Comparison of ENCODE assay signal across 17 mouse cellular contexts in genomic region chr1:165187357-165187756, GRCm38 (mm10). TPM values are rescaled to one million over a fixed set of nuclear protein-coding genes. Genes with fewer than 3 reads are reported as not detected.
A peak's percentile ranks its signal among the peaks of the same experiment; 100 is the strongest.
DNase-seq lines count a peak whose midpoint lies in the region; ATAC-seq and TF ChIP-seq lines count a peak whose summit lies in the region.
"Had no signal": no experiment of that assay in that cellular context is flagged by ENCODE, and none has a peak within 500 bp of the region (broad histone marks: within the 10 kb centered on the region; RNA-seq: fewer than 3 reads in every experiment).

No protein-coding gene starts in this region.

- DNase-seq in intestine, embryonic 14.5 days (ENCODE audit: low spot score), result peak; percentile 31
- DNase-seq in forebrain, embryonic 14.5 days (ENCODE audit: low spot score), result peak; percentile 34
- DNase-seq in lung, adult 18-20 months, result no peak
- no peak for DNase-seq in cerebellum, postnatal 36 days
- DNase-seq in cerebellum, postnatal 14 days, result no peak
- DNase-seq: adrenal gland, postnatal 36 days; cerebellum, adult 11-12 months; gastrocnemius, adult 2 months; heart, postnatal 10 days; kidney, adult 18-20 months; kidney, postnatal 25 days; lung, postnatal 14 days had no signal

- no peaks in the 10 kb centered on the region for H3K27me3 ChIP-seq in intestine, embryonic 14.5 days (replicated peaks; ENCODE audit: control insufficient read depth, insufficient read depth, low read length)
- no peaks in the 10 kb centered on the region for H3K27me3 ChIP-seq in intestine, embryonic 16.5 days (replicated peaks; ENCODE audit: control insufficient read depth, insufficient read depth, low read length)
- no peaks in the 10 kb centered on the region for H3K27me3 ChIP-seq in forebrain, embryonic 14.5 days (replicated peaks; ENCODE audit: control insufficient read depth, insufficient read depth, low read length)
- no peaks in the 10 kb centered on the region for H3K27me3 ChIP-seq in neural tube, embryonic 14.5 days (ENCODE audit: control insufficient read depth, insufficient read depth, low read length)

- no peak overlapping the region for H3K4me2 ChIP-seq in intestine, embryonic 14.5 days (ENCODE audit: low read length)
- no peak overlapping the region for H3K4me2 ChIP-seq in intestine, embryonic 16.5 days (ENCODE audit: low read depth, low read length)
- no peak overlapping the region for H3K4me2 ChIP-seq in forebrain, embryonic 14.5 days (ENCODE audit: low read length)
- H3K4me2 ChIP-seq in neural tube, embryonic 14.5 days (ENCODE audit: low read depth, low read length), result no peak overlapping the region

- no peak overlapping the region for H3K27ac ChIP-seq in intestine, embryonic 14.5 days (ENCODE audit: low read depth)
- no peak overlapping the region for H3K27ac ChIP-seq in intestine, embryonic 16.5 days (ENCODE audit: low read length)
- peak overlapping the region; percentile 66 for H3K27ac ChIP-seq in bone marrow macrophage, adult 2 months (ENCODE audit: insufficient read depth, low read depth, low read length)
- H3K27ac ChIP-seq in forebrain, embryonic 14.5 days (ENCODE audit: low read depth, low read length), result 0 out of 2 replicates have a peak overlapping the region, but pooled peaks have one; percentile 44
- H3K27ac ChIP-seq in neural tube, embryonic 14.5 days (ENCODE audit: low read depth, low read length), result no peak overlapping the region
- H3K27ac ChIP-seq: gastrocnemius, adult 2 months; liver, embryonic 14.5 days had no signal

- no peak overlapping the region for H3K4me3 ChIP-seq in intestine, embryonic 14.5 days (ENCODE audit: low read depth, low read length)
- no peak overlapping the region for H3K4me3 ChIP-seq in intestine, embryonic 16.5 days (ENCODE audit: low read length)
- H3K4me3 ChIP-seq in bone marrow macrophage, adult 2 months (ENCODE audit: insufficient read depth, low read length), result 0 out of 2 replicates have a peak overlapping the region, but pooled peaks have one; percentile 8
- no peak overlapping the region for H3K4me3 ChIP-seq in forebrain, embryonic 14.5 days (ENCODE audit: low read depth, low read length)
- H3K4me3 ChIP-seq in neural tube, embryonic 14.5 days (ENCODE audit: low read depth, low read length), result no peak overlapping the region
- H3K4me3 ChIP-seq: gastrocnemius, adult 2 months had no signal

- H3K36me3 ChIP-seq in intestine, embryonic 14.5 days (ENCODE audit: control insufficient read depth, insufficient read depth, low read length), result peaks cover 15% of the 10 kb centered on the region; the same call in 1 of the 2 replicates
- H3K36me3 ChIP-seq in intestine, embryonic 16.5 days (ENCODE audit: control insufficient read depth, insufficient read depth, low read length), result no peaks in the 10 kb centered on the region
- H3K36me3 ChIP-seq in forebrain, embryonic 14.5 days (ENCODE audit: control insufficient read depth, insufficient read depth, low read length), result no peaks in the 10 kb centered on the region
- no peaks in the 10 kb centered on the region for H3K36me3 ChIP-seq in neural tube, embryonic 14.5 days (ENCODE audit: control insufficient read depth, insufficient read depth, low read length)

- 74% methylated on average over 5 of the region's 5 CpGs for WGBS in intestine, embryonic 14.5 days
- 72% methylated on average over 5 of the region's 5 CpGs for WGBS in intestine, embryonic 16.5 days
- 47% methylated on average over 5 of the region's 5 CpGs for WGBS in forebrain, embryonic 14.5 days
- 31% methylated on average over 5 of the region's 5 CpGs for WGBS in neural tube, embryonic 14.5 days

- TF ChIP-seq POLR2A in bone marrow macrophage, adult 2 months (IDR thresholded peaks at IDR 0.05; ENCODE audit: borderline replicate concordance, low read depth, low read length), result no peak

- no peak for ATAC-seq in intestine, embryonic 14.5 days (replicated peaks; ENCODE audit: low FRiP score, low TSS enrichment, low read depth)
- no peak for ATAC-seq in intestine, embryonic 16.5 days
- ATAC-seq in forebrain, embryonic 14.5 days, result peak; percentile 30; the same call in 1 of the 2 replicates
- peak; percentile 28; the same call in 1 of the 2 replicates for ATAC-seq in neural tube, embryonic 14.5 days (ENCODE audit: low read depth)

- 0 out of 2 replicates have a peak, but pooled peaks cover 6% of the 10 kb centered on the region for H3K4me1 ChIP-seq in intestine, embryonic 14.5 days (replicated peaks; ENCODE audit: control insufficient read depth, insufficient read depth, low read length)
- H3K4me1 ChIP-seq in intestine, embryonic 16.5 days (ENCODE audit: control insufficient read depth, insufficient read depth, low read length), result peaks cover 13% of the 10 kb centered on the region
- H3K4me1 ChIP-seq in bone marrow macrophage, adult 2 months (ENCODE audit: control insufficient read depth, insufficient read depth, low read length), result peaks cover 67% of the 10 kb centered on the region
- peaks cover 4% of the 10 kb centered on the region; the same call in 1 of the 2 replicates for H3K4me1 ChIP-seq in forebrain, embryonic 14.5 days (ENCODE audit: control insufficient read depth, insufficient read depth, low read length)
- H3K4me1 ChIP-seq in neural tube, embryonic 14.5 days (ENCODE audit: control insufficient read depth, insufficient read depth, low read length), result no peaks in the 10 kb centered on the region

- H3K9ac ChIP-seq in intestine, embryonic 14.5 days (ENCODE audit: low read length), result no peak overlapping the region
- no peak overlapping the region for H3K9ac ChIP-seq in intestine, embryonic 16.5 days (ENCODE audit: low read depth, low read length)
- H3K9ac ChIP-seq in forebrain, embryonic 14.5 days (ENCODE audit: low read length), result no peak overlapping the region
- no peak overlapping the region for H3K9ac ChIP-seq in neural tube, embryonic 14.5 days (replicated peaks; ENCODE audit: low read depth, low read length)
- H3K9ac ChIP-seq: liver, embryonic 14.5 days had no signal

- no peak for TF ChIP-seq CTCF in bone marrow macrophage, adult 2 months (IDR thresholded peaks at IDR 0.05; ENCODE audit: low read depth, low read length)

- no peaks in the 10 kb centered on the region for H3K9me3 ChIP-seq in intestine, embryonic 14.5 days (ENCODE audit: control insufficient read depth, low read length)
- H3K9me3 ChIP-seq in intestine, embryonic 16.5 days (ENCODE audit: control insufficient read depth, low read length), result no peaks in the 10 kb centered on the region
- H3K9me3 ChIP-seq in forebrain, embryonic 14.5 days (replicated peaks; ENCODE audit: control insufficient read depth, low read length), result no peaks in the 10 kb centered on the region
- no peaks in the 10 kb centered on the region for H3K9me3 ChIP-seq in neural tube, embryonic 14.5 days (ENCODE audit: control insufficient read depth, low read length)

RNA-seq across cellular contexts. Expression of gene Sft2d2, which starts 6.9 kb away (rescaled TPM):
- 30.8 and 31.7 TPM in 2 replicates for polyA plus RNA-seq in intestine, embryonic 14.5 days (2014; fragmentation: Nextera tagmentation; extraction: Ambion mirVana)
- polyA plus RNA-seq in intestine, embryonic 16.5 days (2015; fragmentation: Nextera tagmentation; extraction: Ambion mirVana), result 28.6 and 33.3 TPM in 2 replicates
- 97.0 and 106 TPM in 2 replicates for polyA plus RNA-seq in bone marrow macrophage, adult 2 months (2012; ENCODE audit: insufficient read depth, insufficient read length, missing spikeins)
- polyA plus RNA-seq in forebrain, embryonic 14.5 days (2014; fragmentation: Nextera tagmentation; extraction: Ambion mirVana), result 6.7 and 7.6 TPM in 2 replicates
- polyA plus RNA-seq in neural tube, embryonic 14.5 days (2014; fragmentation: Nextera tagmentation; extraction: Ambion mirVana), result 5.5 and 7.8 TPM in 2 replicates

RNA-seq across cellular contexts. Expression of gene Tbx19, which starts 26.8 kb away (rescaled TPM):
- polyA plus RNA-seq in intestine, embryonic 14.5 days (2014; fragmentation: Nextera tagmentation; extraction: Ambion mirVana), result 0.08 TPM in 1 of 2 replicates, not detected in the other
- not detected in 2 replicates for polyA plus RNA-seq in intestine, embryonic 16.5 days (2015; fragmentation: Nextera tagmentation; extraction: Ambion mirVana)
- not detected in 2 replicates for polyA plus RNA-seq in bone marrow macrophage, adult 2 months (2012; ENCODE audit: insufficient read depth, insufficient read length, missing spikeins)
- 0.07 and 0.13 TPM in 2 replicates for polyA plus RNA-seq in forebrain, embryonic 14.5 days (2014; fragmentation: Nextera tagmentation; extraction: Ambion mirVana)
- polyA plus RNA-seq in neural tube, embryonic 14.5 days (2014; fragmentation: Nextera tagmentation; extraction: Ambion mirVana), result not detected in 2 replicates
- polyA plus RNA-seq: embryonic facial prominence, embryonic 11.5 days had no signal

RNA-seq across cellular contexts. Expression of gene Tiprl, which starts 49.4 kb away (rescaled TPM):
- 83.5 and 89.0 TPM in 2 replicates for polyA plus RNA-seq in intestine, embryonic 14.5 days (2014; fragmentation: Nextera tagmentation; extraction: Ambion mirVana)
- 77.9 and 83.9 TPM in 2 replicates for polyA plus RNA-seq in intestine, embryonic 16.5 days (2015; fragmentation: Nextera tagmentation; extraction: Ambion mirVana)
- 37.5 and 48.6 TPM in 2 replicates for polyA plus RNA-seq in bone marrow macrophage, adult 2 months (2012; ENCODE audit: insufficient read depth, insufficient read length, missing spikeins)
- 154 and 165 TPM in 2 replicates for polyA plus RNA-seq in forebrain, embryonic 14.5 days (2014; fragmentation: Nextera tagmentation; extraction: Ambion mirVana)
- polyA plus RNA-seq in neural tube, embryonic 14.5 days (2014; fragmentation: Nextera tagmentation; extraction: Ambion mirVana), result 130 and 141 TPM in 2 replicates

Comparison
In these comparisons a context has a peak if more than half of its experiments do, and no peak if none do; other contexts are left out.
1. ATAC-seq: peak in forebrain, embryonic 14.5 days (single experiment) and neural tube, embryonic 14.5 days (single experiment); none in intestine, embryonic 14.5 days (single experiment) and intestine, embryonic 16.5 days (single experiment).
2. DNase-seq: peak in intestine, embryonic 14.5 days (single experiment) and forebrain, embryonic 14.5 days (single experiment); none in lung, adult 18-20 months (0 of 2), cerebellum, postnatal 36 days (0 of 2) and cerebellum, postnatal 14 days (0 of 2).
3. H3K27ac ChIP-seq: peak in bone marrow macrophage, adult 2 months (single experiment) and forebrain, embryonic 14.5 days (single experiment); none in intestine, embryonic 14.5 days (single experiment), intestine, embryonic 16.5 days (single experiment) and neural tube, embryonic 14.5 days (single experiment).